Mouse (Mus musculus): ENCODE results near the gene Il1f10.

GRCm38 (mm10) chr2:24316919-24317318 is 25.9 kb downstream of the Il1f10 start:
- no peak for TF ChIP-seq HCFC1 (IDR thresholded peaks at IDR 0.05; ENCODE audit: borderline replicate concordance, insufficient read depth, low read length)
- TF ChIP-seq MAFK (IDR thresholded peaks at IDR 0.05; ENCODE audit: insufficient read depth, low read depth, low read length), result no peak
- no peak for TF ChIP-seq ZNF384 (IDR thresholded peaks at IDR 0.05; ENCODE audit: low read depth, low read length)
- TF ChIP-seq ZC3H11A (IDR thresholded peaks at IDR 0.05; ENCODE audit: borderline replicate concordance, low read depth, low read length), result no peak

Data from ES-E14 (cell line).